Mouse (Mus musculus) thymus, postnatal 0 days (tissue): Measurements from ENCODE around the gene Olfr341. TPM values are rescaled to one million over a fixed set of nuclear protein-coding genes. Genes with fewer than 3 reads are reported as not detected.

Source experiments
- DNase-seq: peaks from one replicate; pipeline ENCODE4 v3.0.0-alpha.2; 2015; ENCODE audit warnings: low spot score
- polyA plus RNA-seq: library from polyadenylated mRNA; unstranded; fragments of >200 nt; fragmentation: Nextera tagmentation; extraction: Ambion mirVana; gene quantifications from 2 replicates; pipeline ENCODE4 v1.2.1, GENCODE M21; 2015

The Olfr341 gene
- polyA plus RNA-seq: not detected in 2 replicates

DNA sequence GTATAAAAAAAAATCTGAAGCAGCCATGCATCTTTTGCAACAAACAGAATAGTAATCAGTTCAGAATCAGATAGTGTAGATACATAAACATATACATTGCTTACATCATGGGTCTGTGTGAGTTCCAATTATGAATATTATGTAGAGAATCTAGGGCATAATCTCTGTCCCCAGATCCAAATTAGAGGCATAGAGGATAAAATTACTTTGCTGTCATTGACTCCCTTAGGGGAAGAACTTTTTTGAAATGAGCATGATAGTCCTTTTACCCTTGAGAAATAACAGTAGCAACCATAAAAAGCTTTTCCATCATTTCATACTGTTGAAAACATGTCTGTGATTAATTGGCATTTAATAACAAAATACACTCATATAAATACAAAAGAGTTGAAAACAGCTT lies at the start of gene Olfr341:
Gene Olfr341, minus strand, starts transcription at position 101 of the 400 bp plus-strand sequence.
- no peak for DNase-seq

DNA sequence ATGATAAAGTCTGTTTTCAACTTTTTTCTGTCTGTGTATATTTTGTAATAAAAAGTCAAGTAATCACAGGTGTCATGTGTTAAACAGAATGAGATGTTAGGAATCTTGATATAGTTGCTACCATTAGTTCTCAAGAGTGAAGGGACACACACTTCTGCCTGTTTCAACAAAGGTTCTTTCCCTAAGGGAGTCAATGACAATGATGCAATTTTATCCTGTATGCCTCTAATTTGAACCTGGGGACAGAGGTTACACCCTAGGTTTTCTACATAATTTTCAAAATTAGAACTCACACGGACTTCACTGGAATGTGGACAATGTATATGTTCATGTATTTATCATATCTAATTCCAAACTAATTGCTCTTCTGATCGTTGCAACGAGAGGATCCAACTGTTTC lies 42.4 kb upstream of the Olfr341 start, which contains the start of gene Olfr342:
Gene Olfr342, plus strand, starts transcription at position 301 of the 400 bp plus-strand sequence.
- DNase-seq: no peak

DNA sequence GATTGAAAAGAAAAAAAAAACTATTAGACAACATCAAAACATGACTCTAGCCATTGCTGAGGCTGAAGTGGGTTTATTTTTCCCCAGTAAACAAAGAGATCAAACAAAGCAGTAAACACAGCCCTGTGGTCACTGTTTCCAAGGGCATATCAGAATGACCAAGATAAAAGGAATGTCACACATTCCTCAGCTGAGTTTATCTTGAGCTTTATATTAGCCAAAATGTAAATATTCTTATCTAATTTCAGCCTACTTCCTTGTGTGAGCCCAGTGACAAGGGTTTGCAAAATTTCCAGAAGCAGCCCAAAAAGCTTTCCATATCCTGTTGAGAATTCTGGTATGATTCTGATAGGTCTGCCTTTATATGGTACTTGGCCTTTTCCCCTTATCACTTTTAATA lies 8.6 kb downstream of the Olfr341 start:
- no peak for DNase-seq

DNA sequence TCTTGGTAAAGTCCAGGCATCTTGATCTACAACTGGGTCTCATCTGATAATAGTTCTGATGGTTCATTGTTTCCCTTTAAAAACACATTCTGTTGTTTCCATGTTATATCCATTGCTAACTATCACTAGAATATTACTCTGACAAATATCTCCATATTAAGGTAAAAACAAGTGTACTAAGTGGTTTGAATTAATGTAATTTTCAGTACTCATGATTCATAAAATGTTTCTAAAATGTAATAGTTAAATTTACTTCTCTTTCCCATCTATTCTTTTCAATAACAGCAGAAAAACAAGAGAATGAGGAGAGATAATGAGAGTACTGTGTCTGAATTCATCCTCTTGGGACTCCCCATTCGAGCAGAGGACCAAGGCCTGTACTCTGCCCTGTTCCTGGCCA lies 30.0 kb downstream of the Olfr341 start, which contains the start of gene Olfr340:
Gene Olfr340, plus strand, starts transcription at position 301 of the 400 bp plus-strand sequence.
- DNase-seq: no peak

Other genes starting within 250 kb of the Olfr341 start
- not detected in 2 replicates for gene Olfr338, start 108.9 kb downstream of the Olfr341 start, polyA plus RNA-seq
- not detected in 2 replicates for gene Olfr339, start 63.5 kb downstream of the Olfr341 start, polyA plus RNA-seq
- gene Olfr340, start 29.9 kb downstream of the Olfr341 start, polyA plus RNA-seq: not detected in 2 replicates
- gene Olfr342, start 42.5 kb upstream of the Olfr341 start, polyA plus RNA-seq: not detected in 2 replicates
- gene Olfr344, start 84.2 kb upstream of the Olfr341 start, polyA plus RNA-seq: not detected in 2 replicates
- not detected in 2 replicates for gene Olfr345, start 157.6 kb upstream of the Olfr341 start, polyA plus RNA-seq
- not detected in 2 replicates for gene Olfr346, start 203.3 kb upstream of the Olfr341 start, polyA plus RNA-seq
- gene Olfr347, start 249.4 kb upstream of the Olfr341 start, polyA plus RNA-seq: not detected in 2 replicates